Mouse (Mus musculus) small intestine, adult 2 months (tissue): Measurements from ENCODE around the gene Hcrtr1. TPM values are rescaled to one million over a fixed set of nuclear protein-coding genes. Genes with fewer than 3 reads are reported as not detected.

Experiments
- H3K27ac ChIP-seq: fragments of 200-500 bp; 2 replicates; pipeline ENCODE4 v1.5.1; 2012; ENCODE audit warnings: low read depth, low read length, control low read depth, inconsistent platforms; ENCODE audit not compliant: insufficient read depth
- H3K27me3 ChIP-seq: fragments of 200-500 bp; 2 replicates; pipeline ENCODE4 v1.6.1; 2012; ENCODE audit warnings: mild to moderate bottlenecking, moderate library complexity, low read length, inconsistent platforms; ENCODE audit not compliant: control insufficient read depth, insufficient read depth
- H3K36me3 ChIP-seq: fragments of 200-500 bp; 2 replicates; pipeline ENCODE4 v1.6.1; 2012; ENCODE audit warnings: mild to moderate bottlenecking, low read length, control low read depth, inconsistent platforms; ENCODE audit not compliant: control insufficient read depth, insufficient read depth
- H3K4me1 ChIP-seq: fragments of 200-500 bp; 2 replicates; pipeline ENCODE4 v1.6.1; 2012; ENCODE audit warnings: low read length, inconsistent platforms, mixed read lengths; ENCODE audit not compliant: control insufficient read depth, insufficient read depth, insufficient read length
- H3K4me3 ChIP-seq: fragments of 200-500 bp; 2 replicates; pipeline ENCODE4 v1.5.1; 2012; ENCODE audit warnings: low read depth, mild to moderate bottlenecking, control low read depth, inconsistent platforms, low read length, moderate library complexity
- CTCF ChIP-seq: fragments of 200-500 bp; IDR thresholded peaks from 2 replicates; pipeline ENCODE4 v1.5.1; 2012; ENCODE audit warnings: low read depth, mild to moderate bottlenecking, control low read depth, inconsistent platforms, low read length, moderate library complexity, mixed read lengths; ENCODE audit not compliant: insufficient replicate concordance, insufficient read length; ENCODE audit errors: extremely low read depth
- POLR2A ChIP-seq: fragments of 200-500 bp; IDR thresholded peaks from 2 replicates; pipeline ENCODE4 v1.6.1; 2012; ENCODE audit warnings: low read depth, mild to moderate bottlenecking, control low read depth, inconsistent platforms, low read length, moderate library complexity
- WGBS: fragments of 180-500 bp; shearing (Covaris S2); methylation state at CpG from one replicate; pipeline ENCODE4 v1.1.7; 2018; 5-methylcytosine and 5-hydroxymethylcytosine counted together
- polyA plus RNA-seq: library from polyadenylated mRNA; depleted of rRNA; stranded (reverse); fragments of >200 nt; gene quantifications from 2 replicates; pipeline ENCODE4 v1.2.3, GENCODE M21; 2012; rRNA removed

Gene Hcrtr1
- 3.3 and 3.8 TPM in 2 replicates for polyA plus RNA-seq

DNA sequence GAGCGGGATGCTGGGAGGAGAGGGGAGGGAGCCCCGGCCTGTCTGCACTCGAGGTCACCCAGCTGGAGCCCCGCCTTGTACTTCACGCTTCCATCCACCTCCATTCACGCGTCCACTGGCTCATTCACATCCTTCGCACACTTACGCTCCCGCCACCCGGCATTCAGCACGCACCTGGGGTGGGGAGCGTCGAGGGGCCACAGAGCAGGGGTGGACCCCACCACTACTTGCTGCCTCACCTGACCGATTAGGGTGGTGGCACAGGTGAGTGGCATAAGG is at the start of gene Hcrtr1:
Hcrtr1 (minus strand) TSS at position 146 of the 279 bp plus-strand sequence.
- Histone ChIP-seq H3K27ac (no peak within 1 kb of the TSS), H3K36me3 (no peaks in the 10 kb centered on the region), H3K27me3 (peaks cover 16% of the 10 kb centered on the region), H3K4me3 (peak within 1 kb of the TSS; percentile 26), H3K4me1 (peaks cover 9% of the 10 kb centered on the region)
- TF ChIP-seq CTCF (no peak), POLR2A (no peak)
- 1% methylated on average over 15 of the region's 15 CpGs for WGBS

DNA sequence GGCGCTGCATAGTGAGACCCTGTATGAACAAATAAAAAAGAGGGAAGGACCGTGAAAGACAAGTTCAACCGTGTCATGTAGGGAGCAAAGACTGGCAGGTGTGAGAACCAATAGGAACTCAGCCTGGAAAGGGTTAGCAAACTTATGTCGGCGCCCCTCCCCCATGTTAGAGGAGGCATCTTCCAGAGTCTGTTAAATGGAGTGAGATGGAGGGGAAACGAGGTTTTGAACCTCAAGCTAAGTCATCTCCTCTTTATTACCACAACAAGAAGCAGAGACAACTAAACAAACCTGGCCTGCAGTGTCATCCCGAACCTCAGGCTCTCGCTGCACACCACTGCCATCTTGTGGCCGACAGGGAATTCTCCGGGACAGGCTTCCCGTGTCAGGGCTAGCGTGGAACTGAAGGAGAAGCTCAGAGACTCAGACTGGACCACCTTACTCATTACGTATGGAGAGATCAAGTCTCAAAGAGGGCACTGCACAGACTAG is 49.7 kb upstream of the Hcrtr1 start:
- no peaks in the 10 kb centered on the region for H3K36me3 ChIP-seq
- no peaks in the 10 kb centered on the region; the same call in 1 of the 2 replicates for H3K27me3 ChIP-seq
- H3K27ac ChIP-seq = no peak overlapping the region
- no peak overlapping the region for H3K4me3 ChIP-seq
- TF ChIP-seq CTCF (peak; percentile 98), POLR2A (no peak)
- 2% methylated on average over 13 of the region's 13 CpGs for WGBS
- no peaks in the 10 kb centered on the region for H3K4me1 ChIP-seq

DNA sequence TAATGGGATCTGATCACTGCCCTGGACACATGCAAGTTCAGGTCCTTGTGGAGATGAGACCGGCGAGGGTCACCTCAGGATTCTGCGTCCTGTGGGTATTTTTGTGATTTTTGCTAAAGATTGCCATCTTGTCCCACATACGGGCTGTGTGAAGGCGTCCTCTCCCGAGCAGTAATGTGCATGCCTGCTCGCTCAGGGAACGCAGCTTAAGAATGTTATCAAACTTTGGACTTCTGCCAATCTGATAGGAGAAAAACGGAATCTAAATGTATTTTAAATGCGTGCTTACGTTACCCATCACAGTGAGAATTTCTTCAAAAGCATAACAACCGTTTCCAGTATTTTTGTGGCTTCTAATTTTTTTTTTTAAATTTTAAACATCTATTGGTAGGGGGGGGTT is 47.7 kb upstream of the Hcrtr1 start:
- TF ChIP-seq POLR2A = no peak
- TF ChIP-seq CTCF = no peak
- no peaks in the 10 kb centered on the region; the same call in 1 of the 2 replicates for H3K27me3 ChIP-seq
- 22% methylated on average over 12 of the region's 12 CpGs for WGBS
- H3K4me1 ChIP-seq = no peaks in the 10 kb centered on the region
- H3K27ac ChIP-seq = no peak overlapping the region
- no peak overlapping the region for H3K4me3 ChIP-seq
- H3K36me3 ChIP-seq = no peaks in the 10 kb centered on the region

DNA sequence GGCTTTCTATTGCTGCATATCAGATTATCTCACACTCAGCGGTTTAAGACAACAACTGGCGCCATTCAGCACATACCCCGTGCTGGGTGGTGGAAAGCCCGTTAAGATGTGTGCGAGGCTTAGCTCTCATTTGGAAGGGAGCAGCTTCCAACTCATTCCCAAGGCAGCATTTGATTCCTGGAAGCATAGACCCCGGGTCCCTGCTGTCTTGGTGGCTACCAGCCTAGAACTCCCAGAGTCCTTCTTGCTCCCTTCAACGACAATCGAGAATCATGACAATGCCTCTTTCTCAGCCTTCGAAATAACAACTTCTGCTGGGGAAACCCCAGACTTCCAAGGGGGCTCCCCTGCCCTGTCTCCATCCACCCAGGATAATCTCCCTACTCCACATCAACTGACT is 47.3 kb upstream of the Hcrtr1 start:
- Histone ChIP-seq H3K4me3 (no peak overlapping the region), H3K4me1 (no peaks in the 10 kb centered on the region), H3K36me3 (no peaks in the 10 kb centered on the region), H3K27me3 (no peaks in the 10 kb centered on the region; the same call in 1 of the 2 replicates), H3K27ac (no peak overlapping the region)
- 81% methylated on average over 9 of the region's 9 CpGs for WGBS
- TF ChIP-seq POLR2A = no peak
- TF ChIP-seq CTCF = no peak

DNA sequence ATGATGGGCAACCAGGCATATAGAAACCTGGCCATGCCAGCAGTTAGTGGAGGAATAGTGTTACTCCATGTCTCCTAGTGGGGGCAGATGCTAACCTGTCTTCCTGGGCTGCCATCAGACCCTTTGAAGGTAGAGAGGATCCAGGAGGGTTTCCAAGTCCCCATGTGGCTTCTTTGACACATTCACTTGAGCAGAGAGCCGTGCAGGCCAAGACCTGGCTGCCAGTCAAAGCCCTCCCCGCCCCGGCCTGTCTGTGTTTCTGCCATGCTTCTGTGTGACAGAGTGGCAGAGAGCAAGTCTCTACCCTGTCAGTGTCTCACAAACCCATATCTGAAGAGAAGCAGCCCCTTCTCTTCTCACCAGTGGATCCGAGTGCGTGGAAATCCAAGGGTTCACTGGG is 44.7 kb upstream of the Hcrtr1 start:
- Histone ChIP-seq H3K4me1 (peaks cover 6% of the 10 kb centered on the region; the same call in 1 of the 2 replicates), H3K36me3 (no peaks in the 10 kb centered on the region), H3K27ac (no peak overlapping the region), H3K4me3 (no peak overlapping the region), H3K27me3 (no peaks in the 10 kb centered on the region)
- 94% methylated on average over 5 of the region's 5 CpGs for WGBS
- TF ChIP-seq POLR2A = no peak
- TF ChIP-seq CTCF = no peak

DNA sequence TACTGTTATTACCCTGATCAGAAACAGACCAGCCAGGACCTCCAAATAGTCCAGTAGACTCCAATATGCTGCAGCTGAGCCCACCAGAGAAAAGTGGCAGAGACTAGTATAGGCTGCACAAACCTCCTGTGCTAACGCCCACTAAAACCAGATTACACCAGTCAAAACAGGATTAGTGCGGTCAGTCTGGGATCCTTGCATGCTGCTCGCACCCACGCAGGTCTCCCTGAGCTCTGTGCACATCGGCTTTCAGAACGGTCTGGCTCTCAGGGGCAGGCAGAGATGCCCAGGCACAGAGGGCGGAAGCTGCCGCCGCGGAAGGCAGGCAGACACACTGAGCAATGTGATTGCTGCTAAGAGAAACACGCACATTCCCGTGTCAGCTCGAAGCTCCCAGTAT is 43.9 kb upstream of the Hcrtr1 start:
- no peak overlapping the region for H3K4me3 ChIP-seq
- TF ChIP-seq POLR2A (no peak), CTCF (no peak)
- peaks cover 6% of the 10 kb centered on the region; the same call in 1 of the 2 replicates for H3K4me1 ChIP-seq
- WGBS = 90% methylated on average over 13 of the region's 13 CpGs
- H3K27me3 ChIP-seq = no peaks in the 10 kb centered on the region
- H3K27ac ChIP-seq = no peak overlapping the region
- no peaks in the 10 kb centered on the region for H3K36me3 ChIP-seq

DNA sequence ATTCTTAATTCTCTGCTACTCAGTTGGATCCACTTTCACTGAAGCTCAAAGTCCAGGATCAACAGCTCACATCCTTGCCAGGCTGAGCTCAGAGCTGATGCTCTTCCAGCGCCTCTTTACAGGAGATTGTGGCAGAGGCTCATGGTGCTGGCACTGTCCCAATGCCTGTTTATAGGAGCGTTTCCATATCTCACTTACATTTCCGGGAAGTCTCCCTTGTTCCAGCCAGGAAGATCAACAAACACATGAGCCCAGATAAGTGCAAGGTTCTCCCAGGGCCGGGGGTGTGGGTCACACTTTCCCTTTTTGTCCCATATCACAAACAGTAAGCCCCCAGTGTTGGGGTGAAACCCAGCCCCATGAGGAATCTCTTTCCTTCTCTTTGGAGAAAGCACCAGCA is 42.7 kb upstream of the Hcrtr1 start:
- Histone ChIP-seq H3K36me3 (no peaks in the 10 kb centered on the region), H3K27ac (no peak overlapping the region), H3K4me3 (no peak overlapping the region), H3K27me3 (no peaks in the 10 kb centered on the region), H3K4me1 (peaks cover 9% of the 10 kb centered on the region; the same call in 1 of the 2 replicates)
- no peak for TF ChIP-seq CTCF
- no peak for TF ChIP-seq POLR2A
- WGBS = 17% methylated on average over 4 of the region's 4 CpGs
